Mouse (Mus musculus): ENCODE data around the gene Zbtb18. TPM values are rescaled to one million over a fixed set of nuclear protein-coding genes. Genes with fewer than 3 reads are reported as not detected.

Gene Zbtb18
- polyA plus RNA-seq (2015; fragmentation: Nextera tagmentation; extraction: Ambion mirVana), result 2.1 and 2.3 TPM in 2 replicates

DNA sequence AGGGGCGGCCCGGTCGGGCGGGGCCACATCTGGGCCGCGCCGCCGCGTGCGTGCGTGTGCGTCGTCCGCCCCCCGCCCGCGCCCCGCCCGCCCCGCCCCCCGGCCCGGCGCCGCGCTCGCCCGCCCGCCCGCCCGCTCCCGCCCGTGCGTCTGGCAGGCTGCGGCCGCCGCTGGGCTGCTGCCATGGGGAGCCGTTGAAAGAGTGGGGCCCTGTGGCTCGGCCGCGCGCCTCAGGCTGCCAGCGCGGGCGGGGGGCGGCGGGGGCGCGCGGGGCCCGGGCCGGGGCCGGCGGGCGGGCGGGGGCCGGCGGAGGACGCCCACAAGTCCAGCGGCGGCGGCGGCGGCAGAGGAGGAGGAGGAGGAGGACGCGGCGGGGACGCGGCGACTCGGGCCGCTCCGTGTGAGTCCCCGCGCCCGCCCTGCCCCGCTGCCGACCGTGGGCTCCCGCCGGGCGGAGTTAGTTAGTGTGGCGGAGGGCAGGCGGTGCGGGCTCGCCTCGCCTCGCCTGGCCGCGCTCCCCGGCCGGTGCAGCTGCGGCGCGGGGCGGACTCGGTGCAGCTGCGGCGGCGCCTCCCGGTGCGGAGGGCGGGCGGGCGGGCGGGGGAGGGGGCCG lies at the start of gene Zbtb18:
Zbtb18 (plus strand) TSS at position 156 of the 613 bp plus-strand sequence.

Other genes starting within 250 kb of the Zbtb18 start
- 4.1 and 6.3 TPM in 2 replicates for gene Akt3, start 184.1 kb upstream of the Zbtb18 start, polyA plus RNA-seq (2015; fragmentation: Nextera tagmentation; extraction: Ambion mirVana)

Measured in adrenal gland, postnatal 0 days (tissue).